22 mouse cellular contexts compared by ENCODE assay signal in genomic region chr4:106419256-106419655, GRCm38 (mm10). TPM values are rescaled to one million over a fixed set of nuclear protein-coding genes. Genes with fewer than 3 reads are reported as not detected.
A peak's percentile ranks its signal among the peaks of the same experiment; 100 is the strongest.
DNase-seq lines count a peak whose midpoint lies in the region; ATAC-seq lines count a peak whose summit lies in the region.
"Had no signal": no experiment of that assay in that cellular context is flagged by ENCODE, and none has a peak within 500 bp of the region (broad histone marks: within the 10 kb centered on the region; RNA-seq: fewer than 3 reads in every experiment).

No protein-coding gene starts in this region.

- H3K27ac ChIP-seq in heart, embryonic 10.5 days, result no peak overlapping the region
- no peak overlapping the region for H3K27ac ChIP-seq in heart, embryonic 12.5 days (ENCODE audit: poor library complexity, severe bottlenecking)
- no peak overlapping the region for H3K27ac ChIP-seq in midbrain, embryonic 11.5 days (ENCODE audit: low read depth, low read length)
- no peak overlapping the region for H3K27ac ChIP-seq in midbrain, embryonic 10.5 days (replicated peaks)

- no peak overlapping the region for H3K4me2 ChIP-seq in heart, embryonic 12.5 days
- no peak overlapping the region for H3K4me2 ChIP-seq in midbrain, embryonic 11.5 days

- 87% methylated on average over 3 of the region's 3 CpGs for WGBS in heart, embryonic 10.5 days
- 76% methylated on average over 3 of the region's 3 CpGs for WGBS in heart, embryonic 12.5 days
- 93% methylated on average over 3 of the region's 3 CpGs for WGBS in midbrain, embryonic 11.5 days
- 85% methylated on average over 3 of the region's 3 CpGs for WGBS in midbrain, embryonic 10.5 days

- H3K27me3 ChIP-seq in heart, embryonic 10.5 days (ENCODE audit: insufficient read depth, poor library complexity, severe bottlenecking), result no peaks in the 10 kb centered on the region
- H3K27me3 ChIP-seq in heart, embryonic 12.5 days (replicated peaks), result no peaks in the 10 kb centered on the region
- H3K27me3 ChIP-seq in midbrain, embryonic 11.5 days (ENCODE audit: control insufficient read depth, insufficient read depth, low read length), result no peaks in the 10 kb centered on the region
- no peaks in the 10 kb centered on the region for H3K27me3 ChIP-seq in midbrain, embryonic 10.5 days (ENCODE audit: low read depth, poor library complexity, severe bottlenecking)
- H3K27me3 ChIP-seq: CH12.LX, Patski had no signal

- peak; percentile 25 for DNase-seq in heart, adult 11 months
- DNase-seq in heart, postnatal 4 days, result no peak
- peak; percentile 51 for DNase-seq in heart, embryonic 10.5 days (ENCODE audit: low spot score)
- peak; percentile 69 for DNase-seq in midbrain, embryonic 11.5 days (ENCODE audit: low spot score, missing footprints)
- DNase-seq in midbrain, embryonic 10.5 days (ENCODE audit: low spot score), result no peak
- DNase-seq: adrenal gland, adult 2 months; adrenal gland, adult 8-10 months; adrenal gland, postnatal 10 days; adrenal gland, postnatal 14 days; adrenal gland, postnatal 25 days; adrenal gland, postnatal 36 days; B cell, adult 2 months; cerebellum, adult 11 months; cerebellum, adult 11-12 months; cerebellum, adult 18-20 months had no signal

- no peak overlapping the region for H3K9ac ChIP-seq in heart, embryonic 12.5 days
- no peak overlapping the region for H3K9ac ChIP-seq in midbrain, embryonic 11.5 days (ENCODE audit: low read length)

- no peak overlapping the region for H3K4me3 ChIP-seq in heart, embryonic 10.5 days
- H3K4me3 ChIP-seq in heart, embryonic 12.5 days, result no peak overlapping the region
- H3K4me3 ChIP-seq in midbrain, embryonic 11.5 days (ENCODE audit: low read depth, low read length), result no peak overlapping the region
- no peak overlapping the region for H3K4me3 ChIP-seq in midbrain, embryonic 10.5 days

- ATAC-seq in heart, embryonic 12.5 days (ENCODE audit: insufficient number of reproducible peaks, low FRiP score), result no peak
- ATAC-seq in midbrain, embryonic 11.5 days (ENCODE audit: low FRiP score), result no peak
- ATAC-seq: activated CD4-positive, CD25-positive, alpha-beta regulatory T cell, adult 4 months; CD4-positive, CD25-positive, alpha-beta regulatory T cell, adult 4 months had no signal

- peaks cover 85% of the 10 kb centered on the region for H3K36me3 ChIP-seq in heart, embryonic 10.5 days
- peaks cover 74% of the 10 kb centered on the region for H3K36me3 ChIP-seq in heart, embryonic 12.5 days
- peaks cover 4% of the 10 kb centered on the region for H3K36me3 ChIP-seq in midbrain, embryonic 11.5 days (ENCODE audit: control insufficient read depth, insufficient read depth, low read length)
- H3K36me3 ChIP-seq in midbrain, embryonic 10.5 days, result peaks cover 89% of the 10 kb centered on the region

- no peaks in the 10 kb centered on the region for H3K4me1 ChIP-seq in heart, embryonic 10.5 days
- no peaks in the 10 kb centered on the region for H3K4me1 ChIP-seq in heart, embryonic 12.5 days (replicated peaks)
- no peaks in the 10 kb centered on the region for H3K4me1 ChIP-seq in midbrain, embryonic 11.5 days (ENCODE audit: control insufficient read depth, insufficient read depth, low read length)
- no peaks in the 10 kb centered on the region for H3K4me1 ChIP-seq in midbrain, embryonic 10.5 days

- no peaks in the 10 kb centered on the region for H3K9me3 ChIP-seq in heart, embryonic 10.5 days
- H3K9me3 ChIP-seq in heart, embryonic 12.5 days (replicated peaks), result no peaks in the 10 kb centered on the region
- no peaks in the 10 kb centered on the region for H3K9me3 ChIP-seq in midbrain, embryonic 11.5 days (ENCODE audit: control insufficient read depth, low read length)
- no peaks in the 10 kb centered on the region for H3K9me3 ChIP-seq in midbrain, embryonic 10.5 days (replicated peaks)
- H3K9me3 ChIP-seq: G1E had no signal

RNA-seq across cellular contexts. Expression of gene Pcsk9, which starts 44.9 kb away (rescaled TPM):
- not detected for total RNA-seq in heart, postnatal 4 days (2021)
- 1.4 and 12.6 TPM in 2 replicates for polyA plus RNA-seq in heart, embryonic 10.5 days (2016; fragmentation: Nextera tagmentation; extraction: Ambion mirVana)
- 0.54 and 1.2 TPM in 2 replicates for polyA plus RNA-seq in heart, embryonic 12.5 days (2016; fragmentation: Nextera tagmentation; extraction: Ambion mirVana)
- 1.1 and 1.4 TPM in 2 replicates for polyA plus RNA-seq in midbrain, embryonic 11.5 days (2014; fragmentation: Nextera tagmentation; extraction: Ambion mirVana)
- polyA plus RNA-seq in midbrain, embryonic 10.5 days (2016; fragmentation: Nextera tagmentation; extraction: Ambion mirVana), result 4.7 and 5.4 TPM in 2 replicates
- total RNA-seq: adrenal gland, adult 18-20 months; CH12.LX; G1E had no signal
- polyA plus RNA-seq: activated CD4-positive, CD25-positive, alpha-beta regulatory T cell, adult 4 months; CD4-positive, CD25-positive, alpha-beta regulatory T cell, adult 4 months; G1E had no signal

Comparison
In these comparisons a context has a peak if more than half of its experiments do, and no peak if none do; other contexts are left out.
1. DNase-seq: peak in heart, adult 11 months (single experiment), heart, embryonic 10.5 days (single experiment) and midbrain, embryonic 11.5 days (single experiment); none in heart, postnatal 4 days (single experiment) and midbrain, embryonic 10.5 days (single experiment).